Mouse (Mus musculus) lung, embryonic 14.5 days (tissue): ENCODE data around the gene Cga. TPM values are rescaled to one million over a fixed set of nuclear protein-coding genes. Genes with fewer than 3 reads are reported as not detected.

Experiments
- ATAC-seq: fragments of 200-750 bp; cut with Nextera tagmentation; 2 replicates; pipeline ENCODE4 v1.8.0; 2017; ENCODE audit warnings: mild to moderate bottlenecking, moderate TSS enrichment, moderate library complexity; ENCODE audit not compliant: insufficient read depth
- DNase-seq: peaks from one replicate; pipeline ENCODE4 v3.0.0-alpha.2; 2015
- H3K27ac ChIP-seq: fragments of 300-500 bp; sonication (generic); 2 replicates; pipeline ENCODE4 v1.5.1; 2014; ENCODE audit warnings: low read depth, mild to moderate bottlenecking, moderate library complexity
- H3K27me3 ChIP-seq: fragments of 300-500 bp; sonication (generic); 2 replicates; pipeline ENCODE4 v1.6.1; 2014; ENCODE audit warnings: low read length, control low read depth; ENCODE audit not compliant: insufficient read depth
- H3K36me3 ChIP-seq: fragments of 300-500 bp; sonication (generic); 2 replicates; pipeline ENCODE4 v1.6.1; 2014; ENCODE audit warnings: control low read depth; ENCODE audit not compliant: insufficient read depth
- H3K4me1 ChIP-seq: fragments of 300-500 bp; sonication (generic); 2 replicates; pipeline ENCODE4 v1.6.1; 2014; ENCODE audit warnings: antibody characterized with exemption, control low read depth; ENCODE audit not compliant: insufficient read depth
- H3K4me2 ChIP-seq: fragments of 300-500 bp; sonication (generic); 2 replicates; pipeline ENCODE4 v1.6.1; 2014; ENCODE audit warnings: mild to moderate bottlenecking
- H3K4me3 ChIP-seq: fragments of 300-500 bp; sonication (generic); 2 replicates; pipeline ENCODE4 v1.5.1; 2014; ENCODE audit warnings: low read depth, low read length
- H3K9ac ChIP-seq: fragments of 300-500 bp; sonication (generic); 2 replicates; pipeline ENCODE4 v1.6.1; 2014
- H3K9me3 ChIP-seq: fragments of 300-500 bp; sonication (generic); 2 replicates; pipeline ENCODE4 v1.6.1; 2016; ENCODE audit warnings: low read depth, low read length, control low read depth
- CTCF ChIP-seq: IDR thresholded peaks from 2 replicates; pipeline ENCODE4 v1.5.1; 2016; ENCODE audit warnings: antibody characterized with exemption, low read depth
- WGBS: fragments of 180-500 bp; shearing (Covaris S2); extraction: QIAGEN DNeasy Blood & Tissue Kit; methylation state at CpG from one replicate; pipeline ENCODE4 v1.1.7; 2014; 5-methylcytosine and 5-hydroxymethylcytosine counted together
- polyA plus RNA-seq: library from polyadenylated mRNA; unstranded; fragments of >200 nt; fragmentation: Nextera tagmentation; extraction: Ambion mirVana; gene quantifications from 2 replicates; pipeline ENCODE4 v1.2.1, GENCODE M21; 2014

Gene Cga
- polyA plus RNA-seq, 1 experiment from 2014 or later: not detected

DNA sequence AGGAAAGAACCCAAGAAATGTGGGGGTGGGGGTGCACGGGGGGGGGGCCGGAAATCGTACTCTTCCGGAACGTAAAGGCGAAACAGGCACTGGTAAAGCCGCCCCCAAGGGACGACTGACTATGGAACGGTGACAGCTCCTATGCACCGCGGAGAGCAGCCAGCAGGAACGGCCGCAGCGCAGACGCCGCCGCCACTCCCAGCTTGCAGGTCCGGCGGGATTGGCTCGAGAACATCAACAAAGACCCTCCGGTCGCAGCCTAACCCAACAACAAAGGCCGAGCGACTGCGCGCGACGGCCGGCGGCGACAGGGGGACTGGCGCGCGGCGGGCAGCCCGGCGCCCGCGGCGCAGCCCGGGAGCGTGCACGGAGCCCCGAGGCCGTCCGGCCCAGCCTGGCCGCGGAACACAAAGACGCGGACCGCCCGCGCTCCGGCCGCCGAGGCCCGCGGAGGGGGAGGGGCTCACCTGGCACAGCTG, 11.2 kb upstream of the Cga start:
- Histone ChIP-seq H3K4me2 (peak overlapping the region; percentile 84), H3K27ac (peak overlapping the region; percentile 99), H3K4me1 (peaks cover 10% of the 10 kb centered on the region; the same call in 1 of the 2 replicates), H3K36me3 (no peaks in the 10 kb centered on the region), H3K9ac (peak overlapping the region; percentile 98), H3K4me3 (peak overlapping the region; percentile 93), H3K9me3 (no peaks in the 10 kb centered on the region), H3K27me3 (no peaks in the 10 kb centered on the region)
- no peak for TF ChIP-seq CTCF
- under 1% methylated on average over 39 of the region's 58 CpGs for whole genome bisulfite sequencing
- peak; percentile 83 for DNase-seq
- ATAC-seq: peak; percentile 71

DNA sequence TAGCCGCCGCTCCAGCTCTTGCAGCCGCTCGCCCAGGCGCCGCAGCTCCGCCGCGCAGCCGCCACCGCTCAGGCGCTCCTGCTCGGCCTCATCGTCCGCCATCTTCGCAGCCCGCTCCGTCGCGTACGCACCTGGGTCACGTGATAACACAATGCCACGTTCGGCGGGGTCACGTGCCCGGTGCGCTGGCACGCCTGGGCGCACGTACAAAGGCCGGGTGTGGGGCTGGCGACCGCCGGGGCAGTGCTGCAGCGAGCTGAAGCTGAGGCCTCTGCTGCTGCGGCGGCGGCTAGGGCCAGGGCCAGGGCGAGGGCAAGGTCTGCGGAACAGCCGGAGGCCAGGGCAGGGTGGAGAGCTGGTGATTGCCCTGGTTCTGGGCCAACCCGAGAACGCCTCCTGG, 10.8 kb upstream of the Cga start, which contains the start of gene Zfp292:
Zfp292 (minus strand) TSS at position 143 of the 400 bp plus-strand sequence.
- DNase-seq (peak; percentile 96), ATAC-seq (peak; percentile 88)
- peaks cover 13% of the 10 kb centered on the region; the same call in 1 of the 2 replicates for H3K4me1 ChIP-seq
- peak within 1 kb of the TSS; percentile 98 for H3K9ac ChIP-seq
- H3K27ac ChIP-seq: peak within 1 kb of the TSS; percentile 99
- WGBS: under 1% methylated on average over 44 of the region's 44 CpGs
- peak within 1 kb of the TSS; percentile 93 for H3K4me3 ChIP-seq
- no peaks in the 10 kb centered on the region for H3K27me3 ChIP-seq
- peak within 1 kb of the TSS; percentile 84 for H3K4me2 ChIP-seq
- H3K36me3 ChIP-seq: no peaks in the 10 kb centered on the region
- H3K9me3 ChIP-seq: no peaks in the 10 kb centered on the region
- no peak for TF ChIP-seq CTCF

DNA sequence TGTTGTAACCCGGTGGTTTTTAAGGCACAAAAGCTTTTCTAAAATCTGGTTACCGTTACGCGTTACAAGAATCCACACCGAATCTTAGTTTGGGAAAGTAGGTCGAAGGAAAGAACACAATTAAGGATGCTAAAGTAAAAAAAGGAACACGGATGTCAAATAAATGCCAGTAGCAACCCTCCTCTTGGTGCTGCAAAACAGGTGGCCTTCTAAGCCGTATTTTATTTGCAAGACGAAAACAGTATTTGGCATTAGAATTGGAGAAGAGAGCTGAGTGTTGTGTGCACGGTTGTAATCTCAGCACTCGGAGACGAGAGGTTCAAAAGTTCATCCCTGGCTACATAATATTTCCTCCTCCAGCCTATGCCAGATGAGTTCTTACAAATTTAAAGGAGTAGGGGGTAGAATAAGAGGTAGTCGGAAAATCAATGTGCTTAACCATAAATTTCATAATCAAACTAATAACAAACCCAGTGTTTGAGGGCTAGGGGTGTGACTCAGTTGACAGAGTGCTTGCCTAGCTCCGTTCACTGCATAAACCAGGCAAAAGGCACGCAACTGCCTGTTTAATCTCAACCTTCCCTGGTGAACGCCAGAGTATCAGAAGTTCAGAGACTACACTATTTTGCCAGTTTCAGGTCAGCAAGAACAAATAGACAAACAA, 10.1 kb upstream of the Cga start:
- DNase-seq (peak; percentile 33), ATAC-seq (no peak)
- no peaks in the 10 kb centered on the region for H3K9me3 ChIP-seq
- peak overlapping the region; percentile 98 for H3K9ac ChIP-seq
- WGBS: 17% methylated on average over 16 of the region's 16 CpGs
- H3K4me2 ChIP-seq: peak overlapping the region; percentile 84
- H3K4me1 ChIP-seq: peaks cover 13% of the 10 kb centered on the region; the same call in 1 of the 2 replicates
- H3K4me3 ChIP-seq: peak overlapping the region; percentile 93
- no peak for TF ChIP-seq CTCF
- 0 out of 2 replicates have a peak, but pooled peaks cover under 1% of the 10 kb centered on the region for H3K27me3 ChIP-seq
- peak overlapping the region; percentile 99 for H3K27ac ChIP-seq
- no peaks in the 10 kb centered on the region for H3K36me3 ChIP-seq

DNA sequence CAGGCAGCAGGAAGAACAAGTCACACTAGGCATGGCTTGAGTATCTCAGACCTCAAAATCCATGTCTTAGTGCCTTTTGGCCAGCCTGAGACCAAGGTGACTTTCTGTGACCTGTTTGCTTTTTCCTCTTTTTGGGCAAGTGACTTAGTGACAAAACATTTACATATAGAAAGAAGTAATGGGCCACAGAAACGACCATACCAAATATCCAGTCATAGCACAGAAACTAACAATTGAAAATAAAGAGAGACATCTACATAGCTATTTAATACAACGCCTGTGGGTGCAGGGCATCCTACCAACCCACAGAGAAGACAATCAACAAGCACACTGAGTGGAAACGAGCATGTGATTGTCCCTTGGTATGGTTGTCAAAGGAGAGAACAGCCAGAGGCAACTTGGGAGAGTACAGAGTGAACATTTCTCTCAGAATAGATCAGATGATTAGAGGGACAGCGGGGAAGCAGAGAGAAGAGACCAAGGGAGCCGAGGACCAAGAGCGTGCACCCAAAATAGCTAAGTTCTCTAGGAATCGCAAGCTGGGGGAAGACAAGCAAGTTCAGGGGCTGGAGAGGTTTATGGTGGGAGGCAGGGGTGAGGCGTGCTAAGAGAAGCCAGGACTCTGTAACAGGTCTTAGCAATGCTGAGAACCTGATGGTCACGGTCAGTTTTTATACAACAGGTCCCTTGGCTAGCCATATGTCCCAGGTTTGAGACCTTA, 7.8 kb upstream of the Cga start:
- peaks cover 17% of the 10 kb centered on the region; the same call in 1 of the 2 replicates for H3K27me3 ChIP-seq
- H3K9me3 ChIP-seq: no peaks in the 10 kb centered on the region
- WGBS: 53% methylated on average over 9 of the region's 9 CpGs
- peak; percentile 1; the same call in 1 of the 2 replicates for ATAC-seq
- no peak for TF ChIP-seq CTCF
- H3K9ac ChIP-seq: peak overlapping the region; percentile 82
- no peaks in the 10 kb centered on the region for H3K36me3 ChIP-seq
- peaks cover 12% of the 10 kb centered on the region; the same call in 1 of the 2 replicates for H3K4me1 ChIP-seq
- peak overlapping the region; percentile 70 for H3K4me3 ChIP-seq
- no peak for DNase-seq
- H3K4me2 ChIP-seq: peak overlapping the region; percentile 79
- peak overlapping the region; percentile 91; the same call in 1 of the 2 replicates for H3K27ac ChIP-seq

DNA sequence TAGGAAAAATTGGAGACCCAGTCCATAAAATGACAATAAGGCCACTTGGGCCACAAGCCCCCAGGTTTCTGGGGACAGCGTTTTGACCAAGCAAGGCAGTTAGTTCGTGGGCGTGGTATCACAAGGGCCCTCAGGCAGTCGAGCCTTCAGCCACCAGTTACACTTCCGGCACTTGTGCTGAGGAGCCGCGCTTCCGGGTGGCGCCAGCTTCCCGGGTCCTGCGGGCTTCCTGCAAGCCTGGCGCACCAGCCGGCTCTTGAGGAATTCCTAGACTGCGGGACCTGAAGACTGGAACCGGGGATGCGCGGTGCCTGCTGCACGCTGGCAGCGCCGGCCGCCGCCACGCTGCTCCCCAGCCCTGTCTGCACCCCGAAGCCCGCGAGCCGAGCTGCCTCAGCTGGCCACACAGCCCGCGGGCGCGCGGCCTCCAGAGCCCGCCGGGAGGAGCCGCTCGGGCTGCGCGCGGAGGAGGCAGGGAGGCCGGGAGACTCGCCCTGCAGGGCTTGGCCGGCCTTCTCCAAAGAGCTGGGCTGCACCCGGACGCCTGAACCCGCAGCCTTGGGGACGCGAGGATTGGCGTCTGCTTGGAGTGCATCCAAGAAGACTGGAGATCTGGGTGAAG, 7.0 kb upstream of the Cga start:
- Histone ChIP-seq H3K27ac (peak overlapping the region; percentile 91), H3K9ac (peak overlapping the region; percentile 82), H3K4me3 (peak overlapping the region; percentile 70), H3K9me3 (no peaks in the 10 kb centered on the region), H3K4me1 (peaks cover 6% of the 10 kb centered on the region; the same call in 1 of the 2 replicates), H3K36me3 (no peaks in the 10 kb centered on the region), H3K27me3 (peaks cover 17% of the 10 kb centered on the region; the same call in 1 of the 2 replicates), H3K4me2 (peak overlapping the region; percentile 79)
- WGBS: 0% methylated on average over 48 of the region's 48 CpGs
- no peak for TF ChIP-seq CTCF
- DNase-seq (peak; percentile 92), ATAC-seq (peak; percentile 80)

DNA sequence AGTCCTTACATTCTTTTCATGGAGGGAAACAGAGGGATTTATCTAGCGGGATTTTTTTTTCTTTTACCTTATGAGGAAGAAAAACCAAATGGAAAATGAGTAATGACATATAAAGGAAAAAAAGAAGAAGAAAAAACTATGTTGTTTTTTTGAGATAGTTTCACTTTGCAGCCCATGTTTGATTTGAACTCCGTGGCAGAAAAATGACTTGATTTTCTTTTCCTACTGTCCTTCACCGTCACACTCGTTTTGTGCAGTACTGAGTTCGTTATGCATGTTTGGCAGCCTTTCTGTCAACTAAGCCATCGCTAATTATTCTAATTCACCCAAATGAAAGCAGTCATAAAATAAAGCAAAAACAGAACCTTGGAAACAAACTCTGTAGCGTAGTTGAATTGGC, 6.3 kb upstream of the Cga start:
- peak; percentile 9 for DNase-seq
- WGBS: 18% methylated on average over 7 of the region's 7 CpGs
- Histone ChIP-seq H3K4me2 (peak overlapping the region; percentile 79), H3K27me3 (peaks cover 17% of the 10 kb centered on the region; the same call in 1 of the 2 replicates), H3K4me1 (peaks cover 6% of the 10 kb centered on the region; the same call in 1 of the 2 replicates), H3K27ac (no peak overlapping the region), H3K9me3 (no peaks in the 10 kb centered on the region), H3K36me3 (no peaks in the 10 kb centered on the region), H3K4me3 (peak overlapping the region; percentile 70), H3K9ac (peak overlapping the region; percentile 82)
- no peak for ATAC-seq
- TF ChIP-seq CTCF: no peak
